Mouse (Mus musculus) megakaryocyte, embryonic 14.5 days (primary cell): ENCODE measurements around the gene Gpc1.

ENCODE experiments used
- FLI1 ChIP-seq: IDR thresholded peaks from 2 replicates; pipeline ENCODE4 v1.6.1; 2012; ENCODE audit warnings: low read length, inconsistent platforms, mixed read lengths
- GATA1 ChIP-seq: IDR thresholded peaks from 3 replicates; pipeline ENCODE4 v1.6.1; 2012; ENCODE audit warnings: mixed read lengths, low read length, inconsistent platforms, borderline replicate concordance

DNA sequence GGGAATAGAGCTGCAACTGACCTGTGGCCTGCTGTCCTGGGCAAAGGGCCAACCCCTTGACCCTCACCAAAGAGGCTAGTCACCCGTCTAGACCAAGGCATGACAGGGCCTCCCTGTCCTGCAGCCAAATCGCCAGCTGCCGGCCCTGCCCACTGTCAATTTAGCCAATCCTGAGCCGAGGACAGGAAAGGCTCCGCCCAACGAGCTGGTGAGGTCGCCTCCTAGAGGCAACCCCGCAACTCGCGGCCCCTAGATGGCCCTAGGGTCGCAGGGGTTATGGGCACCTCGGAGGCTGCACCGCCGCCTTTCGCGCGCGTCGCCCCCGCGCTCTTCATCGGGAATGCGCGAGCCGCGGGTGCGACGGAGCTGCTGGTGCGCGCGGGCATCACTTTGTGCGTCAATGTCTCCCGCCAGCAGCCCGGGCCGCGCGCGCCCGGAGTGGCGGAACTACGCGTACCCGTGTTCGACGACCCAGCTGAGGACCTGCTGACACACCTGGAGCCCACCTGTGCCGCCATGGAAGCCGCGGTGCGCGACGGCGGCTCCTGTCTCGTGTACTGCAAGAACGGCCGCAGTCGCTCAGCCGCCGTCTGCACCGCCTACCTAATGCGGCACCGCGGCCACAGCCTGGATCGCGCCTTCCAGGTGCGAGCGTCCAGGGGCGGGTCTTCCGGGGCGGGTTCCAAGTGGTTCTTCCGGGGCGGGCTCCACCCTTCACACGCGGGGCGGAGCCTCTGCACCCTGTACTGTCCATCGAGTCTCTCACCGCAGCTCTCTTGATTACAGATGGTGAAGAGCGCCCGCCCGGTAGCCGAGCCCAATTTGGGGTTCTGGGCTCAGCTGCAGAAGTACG is 75.6 kb downstream of the Gpc1 start, which contains the start of gene Dusp28:
- no peak for TF ChIP-seq GATA1
- no peak for TF ChIP-seq FLI1
